Mouse (Mus musculus): ENCODE data around the gene Gm11077.
A peak's percentile ranks its signal among the peaks of the same experiment; 100 is the strongest.

The Gm11077 gene

GRCm38 (mm10) chr6:140750371-140751080, 21.4 kb downstream of the Gm11077 start:
- DNase-seq, result no peak

- DNase-seq, result peak; percentile 15
Observed at GRCm38 (mm10) chr6:140766365-140766764, 37.3 kb downstream of the Gm11077 start.

GRCm38 (mm10) chr6:140767237-140767636, 38.2 kb downstream of the Gm11077 start:
- DNase-seq, result no peak

GRCm38 (mm10) chr6:140768180-140768579, 39.1 kb downstream of the Gm11077 start:
- no peak for DNase-seq

GRCm38 (mm10) chr6:140768859-140769640, 40.0 kb downstream of the Gm11077 start:
- DNase-seq, result peak; percentile 6

- DNase-seq, result no peak
Observed at GRCm38 (mm10) chr6:140776274-140776673, 47.2 kb downstream of the Gm11077 start.

GRCm38 (mm10) chr6:140782524-140782923, 53.4 kb downstream of the Gm11077 start:
- no peak for DNase-seq

- DNase-seq, result no peak
Observed at GRCm38 (mm10) chr6:140786058-140786457, 57.0 kb downstream of the Gm11077 start.

GRCm38 (mm10) chr6:140789850-140790249, 60.8 kb downstream of the Gm11077 start:
- no peak for DNase-seq

- no peak for DNase-seq
Observed at GRCm38 (mm10) chr6:140793676-140794262, 64.7 kb downstream of the Gm11077 start.

GRCm38 (mm10) chr6:140798841-140799240, 69.8 kb downstream of the Gm11077 start:
- DNase-seq, result no peak

GRCm38 (mm10) chr6:140799435-140800040, 70.5 kb downstream of the Gm11077 start:
- DNase-seq, result no peak

GRCm38 (mm10) chr6:140800587-140800986, 71.5 kb downstream of the Gm11077 start:
- DNase-seq, result no peak
